Mouse (Mus musculus) cerebellum, postnatal 25 days (tissue): Measurements from ENCODE around the gene Gm21828.
"Not testable (repeated sequence)": the region's sequence is repeated elsewhere in the genome, so short reads cannot be mapped to it uniquely, and the experiment has no call there.

Source experiments
- DNase-seq, 2 experiments: peaks; one replicate each; pipeline ENCODE4 v3.0.0; 2021; ENCODE audit warnings: mixed read lengths in 2 of 2

Gm21828 gene

GRCm38 (mm10) chrY:13223828-13224227, at the start of gene Gm21828:
Gene Gm21828 (minus strand): TSS chrY:13223928.
- DNase-seq = not testable (repeated sequence)

- DNase-seq = not testable (repeated sequence)
Measured at GRCm38 (mm10) chrY:13252091-13252490, 28.4 kb upstream of the Gm21828 start, which contains the start of the genes Gm21440 and Gm21454. Gene Gm21440 (plus strand): TSS chrY:13252391. Gene Gm21454 (plus strand): TSS chrY:13252442.
